Mouse (Mus musculus) hindbrain, embryonic 14.5 days (tissue): ENCODE measurements around the gene Necap2. TPM values are rescaled to one million over a fixed set of nuclear protein-coding genes. Genes with fewer than 3 reads are reported as not detected.

Experiments
- ATAC-seq: fragments of 200-750 bp; cut with Nextera tagmentation; 2 replicates; pipeline ENCODE4 v1.8.0; 2017; ENCODE audit warnings: moderate number of reproducible peaks, mild to moderate bottlenecking, moderate TSS enrichment, moderate library complexity; ENCODE audit not compliant: low FRiP score
- DNase-seq: peaks from one replicate; pipeline ENCODE4 v3.0.0-alpha.2; 2015; ENCODE audit warnings: low spot score
- H3K27ac ChIP-seq: fragments of 300-500 bp; sonication (generic); 2 replicates; pipeline ENCODE4 v1.5.1; 2014; ENCODE audit warnings: mild to moderate bottlenecking, moderate library complexity
- H3K27me3 ChIP-seq: fragments of 300-500 bp; sonication (generic); 2 replicates; pipeline ENCODE4 v1.6.1; 2014; ENCODE audit warnings: mild to moderate bottlenecking, low read length, mixed read lengths; ENCODE audit not compliant: control insufficient read depth, insufficient read depth
- H3K36me3 ChIP-seq: fragments of 300-500 bp; sonication (generic); replicated peaks from 2 replicates; pipeline ENCODE4 v1.6.1; 2014; ENCODE audit not compliant: control insufficient read depth, insufficient read depth
- H3K4me1 ChIP-seq: fragments of 300-500 bp; sonication (generic); replicated peaks from 2 replicates; pipeline ENCODE4 v1.6.1; 2014; ENCODE audit warnings: antibody characterized with exemption, low read length, mixed read lengths; ENCODE audit not compliant: control insufficient read depth, insufficient read depth
- H3K4me2 ChIP-seq: fragments of 300-500 bp; sonication (generic); replicated peaks from 2 replicates; pipeline ENCODE4 v1.6.1; 2014; ENCODE audit warnings: mild to moderate bottlenecking, moderate library complexity
- H3K4me3 ChIP-seq: fragments of 300-500 bp; sonication (generic); replicated peaks from 2 replicates; pipeline ENCODE4 v1.5.1; 2014; ENCODE audit warnings: mild to moderate bottlenecking, low read length
- H3K9ac ChIP-seq: fragments of 300-500 bp; sonication (generic); 2 replicates; pipeline ENCODE4 v1.6.1; 2014
- H3K9me3 ChIP-seq: fragments of 300-500 bp; sonication (generic); 2 replicates; pipeline ENCODE4 v1.6.1; 2016; ENCODE audit warnings: low read length; ENCODE audit not compliant: control insufficient read depth
- WGBS: fragments of 180-500 bp; shearing (Covaris S2); extraction: QIAGEN DNeasy Blood & Tissue Kit; methylation state at CpG from one replicate; pipeline ENCODE4 v1.1.7; 2014; 5-methylcytosine and 5-hydroxymethylcytosine counted together
- polyA plus RNA-seq: library from polyadenylated mRNA; unstranded; fragments of >200 nt; fragmentation: Nextera tagmentation; extraction: Ambion mirVana; gene quantifications from 2 replicates; pipeline ENCODE4 v1.2.1, GENCODE M21; 2014

Gene Necap2
- polyA plus RNA-seq, 1 experiment from 2014 or later = 46.9 TPM

DNA sequence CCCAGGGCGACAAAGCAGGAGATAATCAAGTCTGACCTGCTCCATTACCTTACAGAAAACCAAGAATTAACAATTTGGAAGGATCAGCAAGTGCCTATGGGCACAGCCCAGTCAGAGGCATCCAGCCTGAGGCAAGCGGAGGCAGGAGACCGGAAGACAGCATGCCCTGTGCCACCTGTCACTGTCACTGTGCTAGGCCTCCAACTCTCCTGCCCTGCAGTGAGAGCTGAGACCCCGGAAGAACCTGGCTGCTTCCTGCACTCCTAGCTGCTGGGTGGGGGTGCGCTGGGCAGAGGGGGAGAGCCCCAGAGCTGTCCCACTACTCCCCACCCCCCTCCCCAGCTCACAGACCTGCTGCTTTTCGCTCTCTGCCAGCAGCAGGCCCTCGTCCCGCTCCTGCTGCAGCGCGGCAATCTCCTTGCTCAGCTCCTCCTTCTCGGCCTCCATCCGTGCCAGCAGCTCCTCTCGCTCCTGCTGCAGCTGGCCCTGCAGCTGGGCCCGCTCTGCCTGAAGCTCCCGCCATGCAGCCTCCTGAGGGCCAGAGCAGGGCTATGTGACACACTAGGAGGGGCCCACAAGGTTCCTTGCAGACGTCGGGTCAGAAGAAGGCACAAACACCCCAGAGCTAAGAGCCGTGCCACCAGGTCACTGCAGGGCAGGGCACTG, 47.5 kb downstream of the Necap2 start:
- WGBS = 88% methylated on average over 18 of the region's 18 CpGs
- H3K9ac ChIP-seq = peak overlapping the region; percentile 11; the same call in 1 of the 2 replicates

GRCm38 (mm10) chr4:141024992-141025391, 53.2 kb downstream of the Necap2 start:
- DNase-seq (no peak), ATAC-seq (no peak)
- Histone ChIP-seq H3K27me3 (no peaks in the 10 kb centered on the region), H3K4me1 (peaks cover 21% of the 10 kb centered on the region), H3K9ac (no peak overlapping the region), H3K9me3 (no peaks in the 10 kb centered on the region), H3K36me3 (peaks cover 53% of the 10 kb centered on the region), H3K4me3 (no peak overlapping the region), H3K4me2 (no peak overlapping the region), H3K27ac (no peak overlapping the region)
- 81% methylated on average over 27 of the region's 27 CpGs for WGBS

More for the DNA sequence above, 47.5 kb downstream of the Necap2 start:
- Histone ChIP-seq H3K36me3 (peaks cover 65% of the 10 kb centered on the region), H3K4me3 (no peak overlapping the region), H3K4me2 (no peak overlapping the region), H3K9me3 (no peaks in the 10 kb centered on the region), H3K27me3 (no peaks in the 10 kb centered on the region), H3K4me1 (peaks cover 8% of the 10 kb centered on the region; the same call in 1 of the 2 replicates), H3K27ac (no peak overlapping the region)
- DNase-seq (no peak), ATAC-seq (no peak)

DNA sequence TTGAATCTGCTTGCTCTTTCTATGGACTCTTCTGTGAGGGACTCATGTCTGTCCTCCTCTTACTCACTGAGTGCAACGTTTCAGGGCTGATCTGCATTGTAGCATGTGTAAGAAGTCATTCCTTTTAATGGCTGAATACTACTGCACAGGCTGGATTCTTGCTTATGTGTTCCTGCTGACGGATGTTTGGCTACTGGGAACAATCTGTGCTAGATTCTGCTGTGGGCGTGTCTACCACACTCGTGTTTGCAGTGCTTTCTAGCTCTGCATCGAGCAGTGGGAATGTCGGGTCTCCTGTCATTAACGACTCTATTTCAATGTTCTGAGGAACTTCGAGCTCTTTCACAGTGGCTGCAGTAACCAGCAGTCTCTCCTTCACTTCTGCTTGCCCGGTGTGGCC, 54.1 kb downstream of the Necap2 start:
- ATAC-seq (no peak), DNase-seq (no peak)
- H3K4me2 ChIP-seq = no peak overlapping the region
- H3K9ac ChIP-seq = no peak overlapping the region
- H3K4me1 ChIP-seq = peaks cover 26% of the 10 kb centered on the region
- no peak overlapping the region for H3K4me3 ChIP-seq
- no peaks in the 10 kb centered on the region for H3K9me3 ChIP-seq
- no peaks in the 10 kb centered on the region for H3K27me3 ChIP-seq
- H3K27ac ChIP-seq = no peak overlapping the region
- 78% methylated on average over 9 of the region's 9 CpGs for WGBS
- peaks cover 46% of the 10 kb centered on the region for H3K36me3 ChIP-seq

GRCm38 (mm10) chr4:141021614-141021929, 56.6 kb downstream of the Necap2 start:
- H3K4me1 ChIP-seq = peaks cover 26% of the 10 kb centered on the region
- peak overlapping the region; percentile 22; the same call in 1 of the 2 replicates for H3K9ac ChIP-seq
- no peak overlapping the region for H3K4me2 ChIP-seq
- no peak overlapping the region for H3K4me3 ChIP-seq
- peak overlapping the region; percentile 73 for H3K27ac ChIP-seq
- WGBS = 42% methylated on average over 11 of the region's 11 CpGs
- no peaks in the 10 kb centered on the region for H3K27me3 ChIP-seq
- DNase-seq (no peak), ATAC-seq (peak; percentile 26; the same call in 1 of the 2 replicates)
- no peaks in the 10 kb centered on the region for H3K9me3 ChIP-seq
- peaks cover 37% of the 10 kb centered on the region for H3K36me3 ChIP-seq

DNA sequence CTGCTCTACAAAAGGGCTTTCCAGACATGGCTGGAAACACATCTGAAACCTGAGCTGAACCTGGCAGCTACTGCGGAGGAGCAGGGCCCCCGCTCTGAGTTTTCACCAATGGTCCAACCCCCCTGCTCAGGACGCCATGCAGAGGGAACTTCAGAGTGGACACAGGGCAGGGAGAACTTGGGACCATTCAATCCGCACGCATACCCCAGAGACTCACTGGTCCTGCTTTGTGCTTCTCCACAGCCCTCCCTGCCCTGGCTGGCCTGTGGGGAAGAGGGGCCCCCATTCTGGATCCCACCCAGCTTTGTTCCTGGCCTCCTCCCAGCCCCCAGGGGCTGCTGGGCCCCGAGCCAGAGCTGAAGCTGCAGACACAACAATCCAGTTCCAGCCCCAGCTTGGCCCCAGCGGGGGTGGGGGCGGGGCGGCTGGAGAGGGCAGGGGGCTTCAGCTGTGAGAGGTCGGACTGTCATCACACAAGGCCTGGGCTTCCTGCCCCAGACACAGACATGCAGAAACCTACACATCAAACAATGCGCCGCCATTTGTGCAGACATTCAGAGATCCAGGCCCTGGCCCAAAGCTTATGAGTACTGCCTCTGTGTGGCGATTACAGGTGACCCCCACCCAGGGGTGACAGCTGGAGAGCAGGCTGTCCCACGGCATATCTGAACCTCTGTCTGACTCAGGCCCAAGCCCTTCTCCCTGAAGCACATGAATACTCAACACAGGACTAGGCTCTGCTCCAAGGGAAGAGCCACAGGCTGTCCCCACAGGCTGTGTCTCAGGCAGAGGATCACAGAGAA, 57.1 kb downstream of the Necap2 start:
- Histone ChIP-seq H3K4me3 (no peak overlapping the region), H3K4me2 (no peak overlapping the region), H3K36me3 (peaks cover 39% of the 10 kb centered on the region), H3K9ac (peak overlapping the region; percentile 22; the same call in 1 of the 2 replicates), H3K4me1 (peaks cover 26% of the 10 kb centered on the region), H3K27me3 (no peaks in the 10 kb centered on the region), H3K27ac (peak overlapping the region; percentile 73), H3K9me3 (no peaks in the 10 kb centered on the region)
- ATAC-seq = peak; percentile 70
- peak; percentile 79 for DNase-seq
- 12% methylated on average over 14 of the region's 14 CpGs for WGBS

GRCm38 (mm10) chr4:141020220-141020619, 57.9 kb downstream of the Necap2 start:
- Histone ChIP-seq H3K27ac (peak overlapping the region; percentile 73), H3K9ac (no peak overlapping the region), H3K4me1 (peaks cover 26% of the 10 kb centered on the region), H3K36me3 (peaks cover 39% of the 10 kb centered on the region), H3K27me3 (no peaks in the 10 kb centered on the region), H3K4me2 (no peak overlapping the region), H3K9me3 (no peaks in the 10 kb centered on the region), H3K4me3 (no peak overlapping the region)
- ATAC-seq = no peak
- DNase-seq = no peak
- 82% methylated on average over 17 of the region's 17 CpGs for WGBS

GRCm38 (mm10) chr4:141017657-141018436, 60.3 kb downstream of the Necap2 start:
- ATAC-seq = no peak
- Histone ChIP-seq H3K4me1 (peaks cover 30% of the 10 kb centered on the region), H3K36me3 (peaks cover 53% of the 10 kb centered on the region), H3K27me3 (no peaks in the 10 kb centered on the region), H3K4me3 (no peak overlapping the region), H3K9me3 (no peaks in the 10 kb centered on the region), H3K27ac (no peak overlapping the region), H3K4me2 (no peak overlapping the region), H3K9ac (no peak overlapping the region)
- no peak for DNase-seq
- 84% methylated on average over 29 of the region's 29 CpGs for WGBS
